Mouse (Mus musculus): ENCODE data around the gene Cnrip1. TPM values are rescaled to one million over a fixed set of nuclear protein-coding genes. Genes with fewer than 3 reads are reported as not detected.
"Not testable (repeated sequence)": the region's sequence is repeated elsewhere in the genome, so short reads cannot be mapped to it uniquely, and the experiment has no call there.

Cnrip1 gene
- 10 to 100 TPM; 78.9 to 89.0 (median 83.4) TPM for total RNA-seq (2022)

DNA sequence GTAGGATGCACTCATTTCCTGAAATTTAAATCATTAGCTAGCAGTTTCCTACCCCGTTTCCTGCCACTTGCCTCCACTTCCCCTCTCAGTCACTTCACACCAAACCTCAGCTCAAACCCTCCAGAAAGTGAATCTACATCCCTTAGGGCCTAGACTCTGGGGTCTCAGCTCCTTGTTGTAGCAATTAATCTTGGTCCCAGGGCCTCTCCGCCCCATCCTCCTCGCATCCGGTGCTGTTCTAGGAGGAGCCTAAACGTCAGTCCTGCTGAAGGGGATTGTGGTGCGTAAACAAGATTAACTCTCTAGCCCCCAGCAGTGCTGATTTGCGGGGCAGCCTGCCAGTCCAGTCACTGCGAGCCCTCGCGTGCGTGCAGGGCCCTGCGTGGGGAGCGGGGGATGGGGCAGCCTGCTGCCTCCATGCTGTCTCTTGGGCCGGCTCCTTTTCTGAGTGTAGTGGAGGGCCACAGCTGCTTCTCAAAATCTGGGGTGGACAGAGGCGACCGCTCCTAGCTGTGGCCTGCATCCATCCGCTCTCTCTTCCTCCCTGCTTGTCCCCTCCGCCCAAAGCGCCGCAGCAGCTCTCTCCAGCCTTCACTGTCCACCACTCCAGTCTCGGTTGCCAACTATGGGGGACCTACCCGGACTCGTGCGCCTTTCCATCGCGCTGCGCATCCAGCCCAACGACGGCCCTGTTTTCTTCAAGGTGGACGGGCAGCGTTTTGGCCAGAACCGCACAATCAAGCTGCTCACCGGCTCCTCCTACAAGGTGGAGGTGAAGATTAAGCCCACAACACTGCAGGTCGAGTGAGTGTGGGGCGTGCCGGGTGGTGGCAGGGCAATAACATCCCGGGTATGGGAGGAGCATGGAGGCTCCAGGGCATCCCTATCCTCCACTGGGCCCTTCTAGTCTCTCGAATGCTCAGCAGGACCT, at the start of gene Cnrip1, which contains the start of gene Plek:
Gene Cnrip1 (plus strand): TSS at position 42 of the 931 bp plus-strand sequence.
Gene Plek (minus strand): TSS at position 837 of the 931 bp plus-strand sequence.
- DNase-seq (ENCODE audit: low spot score in 2 of 2), result peak; percentile 71 to 86

DNA sequence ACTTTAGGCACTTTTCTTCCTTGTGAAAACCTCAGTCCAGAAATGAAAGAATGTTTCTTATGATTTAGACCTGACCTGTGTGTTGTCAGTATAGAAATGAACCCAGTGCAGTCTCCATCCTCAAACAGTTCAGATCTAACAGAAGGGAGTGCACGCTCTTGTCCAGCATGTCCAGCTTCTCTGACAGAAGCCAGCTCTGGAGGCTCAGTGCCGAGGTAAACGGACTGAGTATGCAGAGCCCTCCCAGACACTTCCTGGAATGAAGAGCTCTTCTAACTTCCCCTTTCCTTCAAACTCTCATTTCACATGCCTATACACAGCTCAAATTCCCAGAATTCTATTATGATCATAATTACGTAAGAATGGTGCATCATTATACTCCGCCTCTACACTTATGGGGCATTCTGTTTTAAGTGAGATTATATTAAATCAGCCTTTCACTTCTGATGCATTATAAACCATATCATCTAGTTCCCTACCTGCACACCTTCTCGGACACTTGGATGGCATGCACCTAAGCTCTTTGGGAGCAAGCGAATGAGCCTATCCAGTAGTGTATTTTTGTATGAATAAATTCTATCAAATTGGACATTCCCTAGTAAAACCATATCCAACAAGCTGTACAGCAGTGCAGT, 48.5 kb upstream of the Cnrip1 start:
- DNase-seq (ENCODE audit: low spot score in 2 of 2), result no peak

DNA sequence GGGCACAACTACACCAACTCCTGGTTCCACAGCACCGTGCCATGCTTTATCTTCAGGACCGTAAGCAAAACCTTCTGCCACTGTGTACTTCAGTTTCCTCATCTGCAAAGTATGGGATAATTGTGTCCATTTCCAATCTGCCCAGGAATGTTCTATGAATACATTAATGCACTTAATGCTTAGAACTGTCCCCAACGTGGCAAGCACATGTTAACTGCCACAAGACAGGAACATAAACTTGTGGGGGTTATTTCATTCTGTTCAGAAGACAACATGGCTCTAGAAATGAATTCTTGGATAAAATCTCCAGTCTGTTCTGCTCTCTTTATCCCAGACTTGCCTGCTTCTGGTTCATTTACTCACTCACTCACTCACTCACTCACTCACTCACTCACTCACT, 47.6 kb upstream of the Cnrip1 start:
- DNase-seq (ENCODE audit: low spot score in 2 of 2), result no peak

DNA sequence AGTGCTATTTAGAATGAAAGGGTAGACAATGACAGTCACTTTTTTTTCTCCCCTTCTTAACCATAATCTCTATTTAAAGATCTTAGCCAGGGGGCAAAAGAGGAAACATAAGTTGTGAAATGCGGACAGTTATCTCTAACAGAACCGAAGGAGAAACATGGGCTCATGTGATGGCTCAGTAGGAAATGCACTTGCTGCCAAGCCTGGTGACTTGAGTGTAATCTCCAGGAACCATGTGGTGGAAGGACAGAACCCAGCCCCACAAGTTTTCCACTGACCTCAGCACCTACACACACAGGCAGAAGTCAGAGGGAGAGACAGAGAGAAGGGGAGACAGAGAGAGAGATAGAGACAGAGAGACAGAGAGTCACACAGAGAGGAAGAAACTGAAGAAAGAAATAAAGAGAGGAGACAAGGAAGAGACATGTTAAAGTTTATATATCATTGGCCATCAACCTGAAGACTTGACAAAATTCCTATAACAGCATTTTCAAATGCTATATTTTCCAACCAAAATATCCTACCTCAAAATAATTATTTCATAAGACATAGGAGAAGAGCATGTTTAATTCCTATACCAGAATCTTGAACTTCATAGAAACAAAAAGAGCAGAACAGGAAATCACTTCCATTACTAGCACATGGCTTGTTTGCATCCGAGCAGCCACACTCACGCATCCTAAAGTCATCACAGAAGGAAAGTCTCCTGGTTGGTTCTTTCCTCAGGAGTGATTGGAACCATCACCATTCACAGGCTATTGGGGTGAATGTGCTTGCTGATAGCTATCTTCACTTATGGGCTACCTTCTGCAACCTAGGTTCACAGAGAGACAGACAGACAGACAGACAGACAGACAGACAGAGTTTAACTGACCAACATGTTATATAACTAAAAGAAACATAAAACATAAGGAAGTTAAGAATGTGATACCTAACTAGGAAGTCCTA, 46.2 kb upstream of the Cnrip1 start:
- no peak for DNase-seq (ENCODE audit: low spot score in 2 of 2)

DNA sequence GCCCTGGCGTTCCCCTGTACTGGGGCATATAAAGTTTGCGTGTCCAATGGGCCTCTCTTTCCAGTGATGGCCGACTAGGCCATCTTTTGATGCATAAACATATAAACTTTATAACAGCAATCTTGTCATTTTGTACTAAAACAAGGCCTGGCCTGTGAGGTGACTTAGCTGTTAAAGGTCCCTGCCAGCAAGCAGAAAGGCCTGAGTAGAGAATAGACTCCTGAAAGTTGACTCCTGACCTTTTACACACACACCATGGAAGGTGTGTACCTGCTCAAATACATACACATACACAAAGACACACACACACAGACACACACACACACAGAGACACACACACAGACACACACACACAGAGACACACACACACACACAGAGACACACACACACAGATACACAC, 44.9 kb upstream of the Cnrip1 start:
- not testable (repeated sequence) for DNase-seq (ENCODE audit: low spot score in 2 of 2)

DNA sequence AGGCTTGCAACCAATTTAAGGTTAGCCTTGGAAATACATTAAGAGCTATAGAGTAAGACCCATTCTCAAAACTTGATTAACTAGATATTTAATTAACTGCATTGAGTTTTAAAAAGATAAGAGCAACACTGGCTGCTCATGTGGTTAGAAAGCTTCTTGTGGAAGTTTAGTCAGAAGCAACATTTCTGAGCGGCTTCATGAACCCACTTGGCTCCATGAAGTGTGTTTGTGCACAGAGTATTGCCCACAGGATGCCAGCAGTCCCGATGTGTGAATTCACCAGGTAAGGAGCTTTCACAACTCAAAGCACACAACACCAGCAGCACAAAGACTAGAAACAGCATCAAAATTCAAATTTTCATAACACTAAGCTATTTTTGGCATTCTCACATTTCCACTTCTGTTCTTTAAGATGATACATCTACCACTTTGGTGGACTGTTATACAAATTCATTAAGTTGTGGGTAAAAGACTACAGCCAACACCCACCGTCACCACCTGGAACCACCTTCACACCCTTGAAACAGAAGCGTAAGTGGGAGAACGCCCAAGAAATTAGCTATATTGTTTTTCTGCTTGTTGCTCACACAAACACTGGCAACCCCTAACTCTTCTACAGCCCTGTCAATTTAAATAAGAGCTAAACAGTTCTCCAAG, 43.7 kb upstream of the Cnrip1 start:
- DNase-seq (ENCODE audit: low spot score in 2 of 2), result peak in 1 of 2 experiments; percentile 39

DNA sequence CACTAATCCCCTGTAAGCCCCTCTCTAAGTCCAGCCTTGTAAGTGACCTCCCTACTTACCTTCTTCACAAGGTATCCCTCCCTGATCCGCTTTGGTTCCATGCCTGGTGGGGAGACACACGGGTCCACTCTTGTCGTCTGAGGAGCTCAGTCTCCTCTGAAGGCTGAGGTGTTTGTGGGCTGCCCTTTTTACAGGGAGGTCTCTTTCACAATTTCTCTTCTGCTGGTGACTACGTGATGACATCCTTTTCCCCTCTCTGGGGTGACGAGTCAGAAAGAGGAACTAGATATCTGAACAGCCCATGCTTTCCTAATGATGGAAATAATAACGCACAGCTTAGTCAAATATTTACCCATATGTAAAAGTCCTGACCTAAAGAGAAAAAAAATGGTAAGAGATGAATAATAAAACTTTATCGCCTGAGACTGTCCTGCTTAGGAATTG, 42.9 kb upstream of the Cnrip1 start:
- no peak for DNase-seq (ENCODE audit: low spot score in 2 of 2)

DNA sequence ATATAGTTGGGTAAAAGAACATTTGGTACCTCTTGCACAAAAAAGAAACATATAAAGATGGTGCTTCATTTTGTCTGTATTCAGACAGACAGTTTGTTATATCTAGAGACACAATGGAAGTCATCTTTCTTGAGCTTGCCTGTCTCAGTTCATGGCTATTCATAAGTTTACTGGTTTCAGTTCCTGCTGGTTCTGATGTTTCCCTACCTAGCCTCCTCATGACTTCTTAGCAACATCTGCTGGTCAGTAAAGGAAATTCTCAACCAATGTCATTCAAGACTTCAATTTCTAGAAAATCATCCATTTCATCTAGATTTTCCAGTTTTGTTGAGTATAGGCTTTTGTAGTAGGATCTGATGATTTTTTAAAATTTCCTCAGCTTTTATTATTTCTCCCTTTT, 38.4 kb upstream of the Cnrip1 start:
- no peak for DNase-seq (ENCODE audit: low spot score in 2 of 2)

DNA sequence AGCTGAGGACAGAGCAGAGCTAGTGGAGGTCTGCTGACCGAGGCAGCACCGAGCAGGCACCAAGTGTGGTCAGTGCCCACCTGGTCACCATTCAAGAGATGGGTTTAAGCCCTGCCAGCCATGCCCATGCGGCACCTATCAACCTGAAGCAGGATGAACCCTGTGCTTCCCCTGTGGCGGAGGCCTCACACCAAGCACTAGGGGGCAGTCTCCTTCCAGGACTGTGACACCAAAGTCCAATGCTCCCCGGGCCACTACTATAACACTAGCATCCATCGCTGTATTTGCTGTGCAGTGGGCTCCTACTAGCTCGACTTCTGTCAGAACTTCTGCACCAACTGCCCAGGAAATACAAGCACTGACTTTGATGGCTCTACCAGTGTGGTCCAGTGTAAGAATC, 32.1 kb upstream of the Cnrip1 start:
- DNase-seq (ENCODE audit: low spot score in 2 of 2), result no peak

DNA sequence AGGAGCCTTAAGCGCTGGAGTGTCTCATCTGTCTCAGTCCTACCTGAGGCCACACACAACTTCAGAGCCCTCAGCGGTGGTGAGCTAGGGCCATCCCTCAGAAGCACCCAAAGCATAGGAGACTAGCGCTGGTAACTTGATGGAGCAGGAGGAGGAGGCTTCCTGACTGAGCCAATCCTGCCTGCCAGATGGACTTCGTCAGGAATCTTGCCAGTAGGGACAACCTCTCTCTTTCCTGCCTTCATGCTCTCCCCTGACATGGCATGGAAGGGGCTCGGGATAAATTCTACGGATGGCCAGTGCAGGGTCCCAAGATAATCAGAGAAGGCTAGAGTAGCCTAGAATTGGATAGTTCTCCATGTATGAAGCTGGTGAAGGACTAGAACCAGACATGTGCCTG, 28.2 kb upstream of the Cnrip1 start:
- no peak for DNase-seq (ENCODE audit: low spot score in 2 of 2)

DNA sequence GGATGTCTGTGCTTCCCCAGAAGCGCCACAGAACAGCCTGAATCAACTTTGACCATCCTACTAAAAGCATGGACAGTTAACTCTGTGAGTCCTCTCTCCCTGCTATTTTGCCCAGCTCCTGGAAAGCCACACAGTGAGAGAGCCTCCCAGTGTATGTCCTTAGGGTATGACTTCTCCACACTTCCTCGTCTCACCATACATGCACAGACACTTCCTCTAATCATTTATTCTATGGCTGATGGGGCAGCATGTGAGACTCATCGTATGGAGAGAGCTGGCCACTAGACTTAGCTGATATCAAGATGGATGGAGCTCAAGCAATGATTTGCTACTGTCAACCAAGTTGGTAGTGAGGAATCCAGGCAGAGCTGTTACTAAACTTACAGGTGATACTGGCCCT, 27.4 kb upstream of the Cnrip1 start:
- DNase-seq (ENCODE audit: low spot score in 2 of 2), result no peak

DNA sequence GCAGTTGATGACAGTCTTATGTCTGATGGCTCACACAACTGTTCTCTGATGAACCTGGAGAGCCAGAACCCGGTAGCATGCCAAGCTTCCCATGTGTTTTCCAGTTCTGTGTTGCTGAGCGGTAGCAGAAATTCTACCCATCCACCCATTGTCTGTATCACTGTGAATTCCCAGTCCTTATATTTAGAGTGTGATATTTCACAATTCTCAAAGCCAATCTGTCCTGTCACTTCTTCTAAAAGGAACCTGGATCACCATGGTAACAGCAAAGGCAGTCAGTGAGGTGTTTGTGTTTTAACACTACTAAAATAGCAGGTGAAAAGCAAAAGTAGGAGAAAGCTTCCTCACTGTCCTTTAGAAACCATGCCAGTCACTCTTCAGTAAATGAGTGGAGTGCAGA, 5.6 kb upstream of the Cnrip1 start:
- peak in 1 of 2 experiments; percentile 70 for DNase-seq (ENCODE audit: low spot score in 2 of 2)

DNA sequence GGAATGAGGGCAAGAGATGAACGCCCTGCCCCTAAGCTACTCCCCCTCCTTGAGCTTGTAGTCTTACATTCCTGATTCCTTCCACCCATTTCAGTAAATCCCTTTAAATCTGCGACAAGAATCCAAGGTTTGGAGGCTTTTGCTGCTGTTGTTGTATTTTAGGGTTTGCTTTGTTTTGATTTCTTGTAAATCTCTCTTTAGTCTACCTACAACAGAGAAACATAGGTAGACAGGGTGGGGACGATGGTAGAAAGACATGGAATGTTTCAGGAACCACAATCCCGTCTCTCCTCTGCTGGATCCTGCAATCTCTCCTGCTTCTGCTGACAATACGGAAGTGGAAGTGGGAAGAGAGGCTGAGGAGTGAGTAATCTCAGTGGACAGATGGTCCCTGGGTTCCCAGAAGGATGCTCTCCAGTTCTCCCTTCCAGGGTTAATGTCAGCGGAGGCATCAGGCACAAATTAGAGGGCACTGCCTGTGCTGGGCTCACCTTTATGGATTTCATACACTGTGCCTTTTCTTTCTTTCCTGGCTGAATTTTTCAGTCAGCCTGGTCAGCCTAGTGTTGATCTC, 1.2 kb downstream of the Cnrip1 start:
- DNase-seq (ENCODE audit: low spot score in 2 of 2), result peak; percentile 18 to 21

DNA sequence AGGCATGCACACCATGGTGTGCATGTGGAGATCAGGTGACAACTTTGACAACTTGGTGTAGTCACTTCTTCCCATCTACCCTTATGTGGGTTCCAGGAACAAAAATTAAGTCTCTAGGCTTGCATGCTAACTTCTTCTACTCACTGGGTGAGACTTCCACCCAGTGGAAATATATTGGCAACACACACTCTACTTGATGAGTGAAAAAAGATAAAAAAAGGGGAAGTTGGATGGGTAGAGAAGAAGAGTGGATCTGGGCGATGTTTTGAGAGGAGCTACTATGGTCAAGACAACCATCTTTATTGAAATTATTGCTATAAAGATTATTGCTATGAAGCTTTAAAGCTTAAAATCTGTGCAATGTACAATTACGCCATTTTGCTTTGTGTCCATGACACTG, 18.0 kb downstream of the Cnrip1 start:
- not testable (repeated sequence) for DNase-seq (ENCODE audit: low spot score in 2 of 2)

DNA sequence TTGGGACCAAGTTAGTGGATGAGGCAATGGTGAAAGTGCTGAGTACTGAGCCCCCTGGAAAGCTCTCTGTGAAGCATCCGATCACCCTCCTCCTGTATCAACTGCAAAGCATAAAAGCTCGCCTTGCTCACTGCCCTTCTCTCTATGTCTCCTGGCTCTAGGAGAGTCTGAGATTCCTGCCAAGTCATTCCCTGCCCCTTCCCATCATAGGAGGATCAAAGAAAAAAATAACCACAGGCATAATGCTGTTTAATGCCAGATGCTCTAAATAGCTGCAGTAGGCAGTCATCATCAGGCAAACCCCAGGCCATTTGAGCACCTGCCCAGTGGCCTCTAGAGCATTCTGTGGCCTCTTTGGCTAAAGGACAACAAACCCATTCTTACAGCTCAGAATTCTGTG, 24.3 kb downstream of the Cnrip1 start:
- no peak for DNase-seq (ENCODE audit: low spot score in 2 of 2)

DNA sequence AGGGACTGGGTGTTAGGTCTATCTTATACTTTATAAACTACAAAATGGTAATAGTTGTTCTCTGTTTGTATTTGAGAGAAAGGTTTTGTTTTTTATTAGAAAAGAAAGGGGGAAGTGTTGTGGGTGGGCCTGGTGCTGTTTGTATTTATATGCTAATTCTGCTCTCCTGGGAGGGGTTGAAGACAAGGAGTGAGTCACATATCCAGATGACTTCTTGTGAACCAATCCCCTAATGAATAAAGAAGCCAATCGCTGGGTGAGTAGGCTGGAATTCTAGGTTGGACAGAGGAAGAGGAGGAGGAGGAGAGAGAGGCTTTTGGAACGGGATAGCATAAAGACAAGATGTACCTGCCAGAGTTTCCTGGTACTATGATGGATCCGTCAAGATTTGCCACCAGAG, 30.7 kb downstream of the Cnrip1 start:
- DNase-seq (ENCODE audit: low spot score in 2 of 2), result no peak

DNA sequence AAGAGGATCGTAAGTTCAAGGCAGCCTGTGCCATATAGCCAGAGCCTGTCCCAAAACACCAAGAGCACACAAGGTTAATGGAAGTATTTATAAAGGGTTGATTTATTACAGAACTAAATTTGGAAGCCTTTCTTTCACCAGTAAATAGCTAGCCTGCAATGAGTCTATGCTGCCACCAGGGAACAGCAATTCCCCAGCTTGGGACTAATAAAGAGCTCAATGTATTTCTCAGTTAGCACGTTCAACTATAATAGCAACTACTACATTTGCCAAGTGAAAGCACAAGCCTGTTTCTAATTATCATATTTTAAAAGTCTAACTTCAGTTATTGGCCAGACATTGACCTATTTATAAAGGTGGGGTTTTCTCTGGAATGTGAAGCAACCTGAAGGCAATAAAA, 31.6 kb downstream of the Cnrip1 start:
- no peak for DNase-seq (ENCODE audit: low spot score in 2 of 2)

DNA sequence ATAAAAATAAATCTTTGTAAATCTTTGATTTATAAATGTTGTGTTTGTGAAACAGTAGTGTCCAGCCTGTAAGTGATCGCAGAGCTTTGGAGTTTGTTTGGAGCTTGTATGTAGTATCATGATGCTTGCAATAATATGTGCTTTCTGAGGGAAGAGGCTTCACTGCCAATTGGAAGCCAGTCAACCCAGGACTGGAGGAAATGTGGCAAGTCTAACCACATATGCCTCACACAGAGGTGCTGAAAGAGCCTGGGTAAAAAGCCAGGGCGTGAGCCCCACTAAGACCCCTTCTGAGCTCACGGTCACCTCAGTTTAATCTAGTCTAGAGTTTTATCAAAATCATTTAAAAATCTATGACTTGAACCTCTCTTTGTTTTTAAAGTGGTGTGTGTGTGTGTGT, 32.1 kb downstream of the Cnrip1 start:
- no peak for DNase-seq (ENCODE audit: low spot score in 2 of 2)

DNA sequence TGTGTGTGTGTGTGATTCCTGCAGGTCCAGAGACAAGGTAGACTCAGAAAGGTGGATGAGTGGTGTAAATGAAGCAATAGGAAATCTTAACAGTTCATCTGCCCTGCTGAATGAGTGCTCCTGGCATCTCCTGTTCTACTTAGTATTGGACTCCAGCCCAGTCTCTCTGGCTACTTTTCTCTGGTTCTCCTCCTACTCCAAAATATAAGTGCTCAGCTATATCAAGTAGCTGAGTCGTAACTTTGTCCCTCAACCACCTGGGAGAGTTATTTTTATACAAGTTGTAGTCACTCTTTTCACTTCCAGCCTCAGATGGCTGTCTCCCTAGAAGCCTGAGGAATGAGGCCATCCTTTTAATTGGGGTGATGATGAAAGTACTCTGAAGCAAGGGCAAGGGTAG, 32.5 kb downstream of the Cnrip1 start:
- peak in 1 of 2 experiments; percentile 42 for DNase-seq (ENCODE audit: low spot score in 2 of 2)

DNA sequence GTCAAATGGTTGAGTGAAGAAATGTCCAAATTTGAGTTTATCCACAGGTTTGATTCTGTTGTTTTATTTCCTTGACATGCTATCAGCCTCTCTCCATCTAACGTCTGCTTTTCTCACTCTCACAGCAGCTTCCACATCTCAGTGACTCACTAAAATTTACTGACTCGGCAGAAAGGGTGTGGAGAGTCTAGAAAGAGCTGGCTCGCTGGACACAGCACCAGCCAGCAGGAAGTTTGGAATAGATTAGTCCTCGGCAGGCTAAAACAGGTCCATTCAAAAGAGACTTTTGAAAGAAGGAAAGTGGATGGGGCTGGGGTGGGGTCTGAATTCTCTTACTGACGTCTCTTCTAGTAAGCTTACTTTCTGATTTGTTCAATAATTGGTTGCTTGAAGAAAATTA, 34.7 kb downstream of the Cnrip1 start:
- no peak for DNase-seq (ENCODE audit: low spot score in 2 of 2)

DNA sequence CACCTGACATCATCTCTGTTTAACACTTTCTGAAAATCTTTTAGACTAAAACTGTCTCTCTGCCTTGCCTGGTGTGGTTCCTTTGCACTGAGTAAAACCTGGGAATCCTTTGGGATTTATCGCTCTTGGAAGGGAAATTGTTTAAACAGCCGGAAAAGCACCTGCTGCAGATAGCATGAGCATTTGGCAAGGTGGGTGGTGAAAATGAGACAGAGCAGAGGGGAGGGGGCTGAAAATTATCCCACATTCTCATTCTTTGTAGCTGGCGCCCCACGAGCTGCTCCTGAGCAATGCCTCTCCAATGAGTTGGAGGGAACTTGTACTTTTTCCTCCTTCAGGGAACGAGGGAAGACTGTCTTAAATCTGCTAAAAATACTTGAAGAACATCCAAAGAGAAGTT, 55.5 kb downstream of the Cnrip1 start:
- peak; percentile 13 to 67 for DNase-seq (ENCODE audit: low spot score in 2 of 2)

Measured in left cerebral cortex, adult 8-10 months (tissue).